Mouse (Mus musculus): ENCODE results near the gene Gm6880.
"Not testable (repeated sequence)": the region's sequence is repeated elsewhere in the genome, so short reads cannot be mapped to it uniquely, and the experiment has no call there.

Gene Gm6880

DNA sequence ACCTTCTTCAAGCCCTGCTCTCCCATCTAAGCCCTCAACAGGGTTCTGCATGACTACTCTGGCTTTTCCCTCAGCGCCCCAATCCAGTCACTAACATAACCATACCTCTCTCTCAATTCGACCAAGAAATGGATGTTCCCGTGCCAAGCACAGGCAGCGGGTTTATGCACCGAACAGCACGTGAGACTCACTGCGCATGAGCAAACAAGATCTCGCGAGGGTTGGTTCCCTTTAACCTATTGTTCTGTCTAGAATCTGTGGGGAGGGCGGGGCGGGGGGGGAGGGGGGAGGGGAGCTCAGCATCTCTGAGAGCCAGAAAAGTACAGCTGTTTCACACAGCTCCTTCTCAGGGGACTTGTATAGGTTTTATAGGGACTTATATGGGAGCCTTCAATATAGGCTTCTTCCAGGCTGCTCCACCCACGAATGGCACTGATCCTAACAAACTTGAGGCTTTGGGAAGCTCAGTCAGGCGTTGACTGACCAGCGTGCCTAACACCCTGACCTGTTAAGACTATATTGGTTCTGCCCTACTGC lies at the start of gene Gm6880:
TSS of gene Gm6880 (minus strand) at position 51 of the 537 bp plus-strand sequence.
- not testable (repeated sequence) for DNase-seq (ENCODE audit: low read depth)

- not testable (repeated sequence) for DNase-seq (ENCODE audit: low read depth)
Measured at GRCm38 (mm10) chrX:74517461-74517860, 36.3 kb upstream of the Gm6880 start.

GRCm38 (mm10) chrX:74497131-74497530 lies 15.9 kb upstream of the Gm6880 start:
- no peak for DNase-seq (ENCODE audit: low read depth)

DNA sequence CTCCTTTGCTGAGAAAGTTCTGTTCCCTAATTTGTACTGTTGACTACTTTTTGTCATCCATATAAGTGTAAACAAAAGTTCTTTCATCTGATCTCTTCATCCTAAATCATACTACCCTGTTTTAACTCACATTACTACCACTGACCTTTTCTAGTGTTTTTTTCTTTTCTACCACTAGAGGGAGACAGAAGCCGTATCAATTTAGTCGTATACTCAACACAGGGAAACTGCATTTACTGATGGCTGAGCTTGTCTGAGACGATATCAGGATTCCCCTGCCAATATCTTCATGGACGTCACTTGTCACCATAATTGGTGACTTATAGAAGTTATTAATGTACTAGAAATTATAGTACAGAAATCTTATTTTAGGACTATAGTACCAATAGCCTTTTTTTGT lies 28.4 kb downstream of the Gm6880 start:
- DNase-seq (ENCODE audit: low read depth), result peak; percentile 55

DNA sequence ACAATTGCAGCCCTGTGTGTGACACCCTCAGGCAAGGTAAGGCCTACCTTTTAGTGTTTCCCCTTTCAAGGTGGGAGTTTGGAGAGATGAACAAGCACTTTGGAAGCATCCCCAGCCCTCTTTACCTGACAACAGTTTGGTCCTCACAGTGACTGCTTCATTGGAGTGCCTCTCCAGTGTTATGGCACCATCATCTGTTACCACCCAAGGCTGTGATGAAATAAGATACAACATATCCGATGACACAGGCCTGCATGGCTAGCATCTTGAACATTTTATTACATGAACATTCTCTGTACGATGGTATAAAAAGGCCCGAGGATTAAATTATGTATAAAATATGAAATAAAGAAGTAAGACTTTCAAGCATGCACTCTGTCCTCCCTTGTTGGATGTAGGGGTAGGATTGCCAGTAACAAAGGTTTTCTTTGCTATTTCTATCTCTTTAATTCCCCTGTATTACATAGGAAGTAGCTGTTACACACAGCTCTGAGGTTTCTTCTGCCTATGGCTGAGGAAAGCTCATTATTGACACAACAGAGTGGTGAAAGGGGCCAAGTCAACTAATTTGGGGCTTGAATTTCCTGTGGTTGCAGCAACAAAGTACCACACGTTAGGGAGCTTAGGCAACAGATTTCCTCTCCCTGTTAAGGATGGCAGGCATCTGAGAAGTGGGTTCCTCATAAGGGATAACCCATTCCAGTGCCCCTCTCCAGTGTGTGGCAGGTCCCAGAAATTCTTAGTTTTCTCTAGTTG lies 29.9 kb downstream of the Gm6880 start:
- DNase-seq (ENCODE audit: low read depth), result no peak
